Mouse (Mus musculus): ENCODE measurements around the gene Ltbp4. TPM values are rescaled to one million over a fixed set of nuclear protein-coding genes. Genes with fewer than 3 reads are reported as not detected.

Gene Ltbp4
- polyA plus RNA-seq, 1 experiment from 2014 or later, result 4.6 TPM

DNA sequence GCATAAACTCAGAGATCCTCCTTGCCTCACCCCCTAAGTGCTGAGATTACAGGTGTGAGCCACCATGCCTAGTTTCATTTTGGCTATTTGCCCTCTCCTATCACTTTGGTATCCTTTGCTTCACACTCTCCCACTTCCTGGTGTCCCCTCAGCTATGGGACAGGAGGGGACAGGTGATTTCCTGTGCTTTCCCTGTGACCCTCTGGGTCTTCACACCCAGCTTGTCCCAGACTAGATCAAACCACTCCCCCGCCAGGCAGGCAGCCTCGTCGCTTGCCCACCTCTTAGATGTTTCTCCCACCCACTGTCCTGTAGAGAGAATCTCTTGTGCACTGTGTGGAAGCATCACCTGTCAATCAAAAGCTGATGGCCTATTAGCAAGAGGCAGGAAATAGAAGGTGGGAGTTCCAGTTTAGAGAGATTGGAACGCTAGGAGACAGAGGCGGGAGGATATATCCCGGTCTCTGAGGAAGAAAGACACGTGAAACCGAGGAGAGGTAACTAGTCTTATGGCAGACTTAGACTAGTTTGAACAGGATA, 26.4 kb downstream of the Ltbp4 start:
- no peak for ATAC-seq (ENCODE audit: insufficient read depth)
- Histone ChIP-seq H3K36me3 (replicated peaks) (no peaks in the 10 kb centered on the region), H3K4me1 (replicated peaks) (peaks cover 13% of the 10 kb centered on the region), H3K9me3 (replicated peaks) (0 out of 2 replicates have a peak, but pooled peaks cover 3% of the 10 kb centered on the region), H3K27me3 (peaks cover 41% of the 10 kb centered on the region), H3K9ac (no peak overlapping the region), H3K4me3 (replicated peaks) (no peak overlapping the region), H3K27ac (replicated peaks) (no peak overlapping the region), H3K4me2 (no peak overlapping the region)
- WGBS (ENCODE audit: insufficient replicate concordance), result 35% methylated on average over 8 of the region's 8 CpGs

GRCm38 (mm10) chr7:27310306-27310705, 27.2 kb downstream of the Ltbp4 start:
- Histone ChIP-seq H3K4me1 (replicated peaks) (peaks cover 13% of the 10 kb centered on the region), H3K4me2 (peak overlapping the region; percentile 15; the same call in 1 of the 2 replicates), H3K9me3 (replicated peaks) (0 out of 2 replicates have a peak, but pooled peaks cover 3% of the 10 kb centered on the region), H3K36me3 (replicated peaks) (no peaks in the 10 kb centered on the region), H3K9ac (no peak overlapping the region), H3K4me3 (replicated peaks) (0 out of 2 replicates have a peak overlapping the region, but pooled peaks have one; percentile 4), H3K27me3 (peaks cover 41% of the 10 kb centered on the region), H3K27ac (replicated peaks) (no peak overlapping the region)
- 5% methylated on average over 17 of the region's 17 CpGs for WGBS (ENCODE audit: insufficient replicate concordance)
- ATAC-seq (ENCODE audit: insufficient read depth), result no peak

GRCm38 (mm10) chr7:27309832-27310231, 27.7 kb downstream of the Ltbp4 start:
- Histone ChIP-seq H3K4me3 (replicated peaks) (no peak overlapping the region), H3K4me1 (replicated peaks) (peaks cover 13% of the 10 kb centered on the region), H3K27ac (replicated peaks) (no peak overlapping the region), H3K36me3 (replicated peaks) (no peaks in the 10 kb centered on the region), H3K9ac (no peak overlapping the region), H3K4me2 (no peak overlapping the region), H3K27me3 (peaks cover 41% of the 10 kb centered on the region), H3K9me3 (replicated peaks) (0 out of 2 replicates have a peak, but pooled peaks cover 3% of the 10 kb centered on the region)
- 50% methylated on average over 3 of the region's 3 CpGs for WGBS (ENCODE audit: insufficient replicate concordance)
- no peak for ATAC-seq (ENCODE audit: insufficient read depth)

DNA sequence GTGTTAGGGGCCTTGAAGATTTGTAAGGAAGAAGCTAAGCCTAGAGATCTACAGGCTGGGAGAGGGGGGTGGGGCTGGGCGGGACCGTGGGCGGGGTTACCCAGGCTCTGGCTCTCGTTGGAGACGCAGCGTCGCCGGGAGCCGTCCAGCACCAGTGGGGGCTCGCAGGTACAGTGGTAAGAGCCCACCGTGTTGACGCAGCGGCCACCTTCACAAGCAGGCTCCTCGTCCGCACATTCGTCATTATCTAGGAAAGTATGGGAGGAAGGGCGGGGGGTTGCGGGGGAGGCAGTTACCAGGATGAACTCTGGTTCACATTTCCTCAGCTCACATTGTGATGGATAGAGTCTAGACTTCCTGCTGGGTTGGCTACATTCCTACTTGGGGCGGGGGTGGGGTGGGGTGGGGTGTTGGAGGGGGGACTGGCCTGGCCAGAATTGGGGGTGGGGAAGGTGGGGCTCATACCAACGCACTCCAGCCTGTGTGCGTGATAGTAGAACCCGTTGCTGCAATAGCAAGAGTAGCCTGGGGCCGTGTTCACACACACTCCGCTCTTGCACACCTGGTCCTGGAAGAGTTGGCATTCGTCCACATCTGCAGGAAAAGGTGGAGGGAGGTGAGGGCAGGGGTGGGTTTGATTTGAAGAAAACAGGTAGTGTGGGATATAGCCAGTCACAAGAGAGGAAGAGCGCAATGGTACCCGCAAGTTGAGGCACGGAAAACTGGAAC, 28.5 kb downstream of the Ltbp4 start:
- Histone ChIP-seq H3K27ac (replicated peaks) (no peak overlapping the region), H3K36me3 (replicated peaks) (no peaks in the 10 kb centered on the region), H3K27me3 (peaks cover 41% of the 10 kb centered on the region), H3K4me1 (replicated peaks) (peaks cover 13% of the 10 kb centered on the region), H3K4me3 (replicated peaks) (peak overlapping the region; percentile 23; the same call in 1 of the 2 replicates), H3K4me2 (peak overlapping the region; percentile 41), H3K9ac (no peak overlapping the region), H3K9me3 (replicated peaks) (no peaks in the 10 kb centered on the region)
- ATAC-seq (ENCODE audit: insufficient read depth), result no peak
- whole genome bisulfite sequencing (ENCODE audit: insufficient replicate concordance), result 9% methylated on average over 28 of the region's 28 CpGs

DNA sequence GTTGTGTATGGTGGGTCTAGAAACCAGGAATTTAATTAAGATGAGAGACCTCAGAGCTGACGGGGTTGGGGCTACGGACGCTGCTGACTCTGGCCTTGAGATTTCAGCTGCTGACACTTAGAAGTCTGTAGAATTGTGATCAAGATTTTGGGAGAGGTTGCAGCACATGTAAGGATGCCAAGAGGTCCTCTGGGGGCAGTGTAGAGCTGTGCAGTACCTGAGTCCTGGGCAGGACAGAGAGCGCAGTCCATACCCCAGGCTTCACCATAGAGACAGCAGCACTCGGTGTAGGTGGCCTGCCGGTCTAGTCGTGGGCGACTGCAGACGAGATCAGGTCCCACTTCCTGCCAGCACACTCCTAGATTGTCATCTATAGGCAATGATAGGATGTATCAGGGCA, 29.9 kb downstream of the Ltbp4 start:
- H3K36me3 ChIP-seq (replicated peaks), result no peaks in the 10 kb centered on the region
- H3K4me2 ChIP-seq, result no peak overlapping the region
- H3K27me3 ChIP-seq, result peaks cover 44% of the 10 kb centered on the region
- H3K4me1 ChIP-seq (replicated peaks), result peaks cover 13% of the 10 kb centered on the region
- no peak overlapping the region for H3K9ac ChIP-seq
- 52% methylated on average over 9 of the region's 9 CpGs for WGBS (ENCODE audit: insufficient replicate concordance)
- no peak overlapping the region for H3K27ac ChIP-seq (replicated peaks)
- ATAC-seq (ENCODE audit: insufficient read depth), result no peak
- no peaks in the 10 kb centered on the region for H3K9me3 ChIP-seq (replicated peaks)
- H3K4me3 ChIP-seq (replicated peaks), result no peak overlapping the region

DNA sequence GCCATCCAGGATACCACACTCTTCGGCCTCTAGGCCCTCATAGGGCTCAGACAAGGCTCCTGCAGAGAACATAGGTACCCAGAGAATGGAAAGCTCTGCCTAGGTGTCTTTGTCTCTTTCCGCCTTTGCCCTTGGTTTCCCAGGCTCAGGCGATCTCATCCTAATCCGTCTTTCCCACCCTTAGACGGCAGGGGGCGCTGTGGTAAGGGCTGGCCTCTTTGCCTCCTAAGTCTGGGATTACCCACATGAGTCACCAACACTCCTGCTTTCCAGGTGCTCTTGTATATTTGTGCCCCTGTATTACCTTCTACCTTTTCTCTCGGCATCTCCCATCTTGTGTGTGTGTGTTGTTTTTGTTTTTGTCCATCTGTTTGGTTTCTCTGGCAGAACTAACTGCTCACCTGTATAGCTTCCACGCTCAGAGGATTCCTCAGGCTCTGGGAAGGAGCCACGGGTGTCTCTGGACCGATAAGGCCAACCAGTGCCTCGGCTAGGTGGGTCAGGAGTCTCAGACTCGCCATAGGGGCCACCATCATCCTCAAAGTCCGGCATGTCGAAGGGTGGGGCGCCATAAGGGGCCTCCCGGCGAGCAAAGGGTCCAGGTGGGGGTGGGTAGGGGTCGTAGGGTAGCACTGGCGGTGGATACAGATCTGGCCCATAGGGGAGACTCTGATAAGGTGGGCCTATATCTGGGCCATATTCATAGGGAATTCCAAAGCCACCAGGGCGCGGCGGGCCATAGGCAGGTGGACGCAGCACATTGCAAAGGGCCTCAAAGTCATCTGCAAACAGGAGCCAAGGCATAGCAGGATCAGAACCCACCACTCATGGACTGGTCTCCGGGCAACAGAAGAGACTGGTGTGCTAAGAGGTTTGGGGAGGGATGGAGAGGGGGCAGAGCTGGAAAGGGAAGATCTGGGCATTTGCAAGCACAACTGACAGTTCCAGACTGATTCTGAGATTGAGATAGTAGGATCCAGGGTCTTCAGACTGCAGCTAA, 31.0 kb downstream of the Ltbp4 start:
- no peaks in the 10 kb centered on the region for H3K36me3 ChIP-seq (replicated peaks)
- H3K9ac ChIP-seq, result no peak overlapping the region
- WGBS (ENCODE audit: insufficient replicate concordance), result 56% methylated on average over 24 of the region's 24 CpGs
- no peak overlapping the region for H3K4me3 ChIP-seq (replicated peaks)
- H3K27ac ChIP-seq (replicated peaks), result no peak overlapping the region
- no peak overlapping the region for H3K4me2 ChIP-seq
- ATAC-seq (ENCODE audit: insufficient read depth), result no peak
- H3K27me3 ChIP-seq, result peaks cover 42% of the 10 kb centered on the region
- H3K4me1 ChIP-seq (replicated peaks), result peaks cover 13% of the 10 kb centered on the region
- H3K9me3 ChIP-seq (replicated peaks), result no peaks in the 10 kb centered on the region

DNA sequence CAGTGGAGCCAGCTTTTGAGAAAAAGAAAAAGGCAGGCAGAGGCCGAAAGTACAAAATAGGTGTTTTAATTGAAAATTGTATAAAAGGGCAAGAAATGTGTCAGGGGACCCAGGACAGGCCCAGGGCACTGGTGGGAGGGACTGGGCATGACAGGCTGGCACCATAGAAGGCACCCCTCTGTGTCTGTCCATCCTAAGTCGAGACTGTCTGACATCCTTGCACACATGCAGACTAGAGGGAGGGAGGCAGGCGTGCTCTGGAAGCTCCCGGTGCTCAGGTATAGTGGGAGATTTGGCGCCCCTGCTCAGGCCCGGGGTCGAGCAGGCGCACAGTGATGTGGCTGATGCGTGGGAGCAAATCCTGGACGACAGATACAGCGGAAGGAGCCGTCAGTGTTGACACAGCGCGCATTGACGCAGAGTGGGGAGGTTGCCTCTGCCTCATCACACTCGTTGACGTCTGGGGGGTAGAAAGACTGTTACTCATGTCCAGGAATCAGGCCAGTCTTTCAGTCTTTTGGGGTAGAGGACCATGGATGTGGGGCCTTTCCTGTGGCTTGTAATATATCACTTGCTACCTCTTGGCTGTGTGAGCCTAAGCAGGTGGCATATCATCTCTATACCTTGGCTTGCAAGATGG, 32.3 kb downstream of the Ltbp4 start:
- 68% methylated on average over 17 of the region's 17 CpGs for WGBS (ENCODE audit: insufficient replicate concordance)
- Histone ChIP-seq H3K27ac (replicated peaks) (no peak overlapping the region), H3K4me1 (replicated peaks) (peaks cover 9% of the 10 kb centered on the region), H3K9me3 (replicated peaks) (no peaks in the 10 kb centered on the region), H3K4me3 (replicated peaks) (no peak overlapping the region), H3K9ac (no peak overlapping the region), H3K4me2 (no peak overlapping the region), H3K36me3 (replicated peaks) (no peaks in the 10 kb centered on the region), H3K27me3 (peaks cover 37% of the 10 kb centered on the region)
- ATAC-seq (ENCODE audit: insufficient read depth), result no peak

- H3K27ac ChIP-seq (replicated peaks), result no peak overlapping the region
- no peak for ATAC-seq (ENCODE audit: insufficient read depth)
- no peak overlapping the region for H3K4me2 ChIP-seq
- H3K4me3 ChIP-seq (replicated peaks), result no peak overlapping the region
- H3K36me3 ChIP-seq (replicated peaks), result no peaks in the 10 kb centered on the region
- WGBS (ENCODE audit: insufficient replicate concordance), result 7% methylated on average over 11 of the region's 11 CpGs
- no peaks in the 10 kb centered on the region for H3K4me1 ChIP-seq (replicated peaks)
- no peaks in the 10 kb centered on the region for H3K9me3 ChIP-seq (replicated peaks)
- no peak overlapping the region for H3K9ac ChIP-seq
- H3K27me3 ChIP-seq, result peaks cover 12% of the 10 kb centered on the region
Measured at GRCm38 (mm10) chr7:27302172-27302571, 35.3 kb downstream of the Ltbp4 start.

GRCm38 (mm10) chr7:27300801-27301200, 36.7 kb downstream of the Ltbp4 start:
- no peak overlapping the region for H3K9ac ChIP-seq
- 62% methylated on average over 5 of the region's 5 CpGs for WGBS (ENCODE audit: insufficient replicate concordance)
- no peaks in the 10 kb centered on the region for H3K4me1 ChIP-seq (replicated peaks)
- H3K4me2 ChIP-seq, result no peak overlapping the region
- no peak for ATAC-seq (ENCODE audit: insufficient read depth)
- no peak overlapping the region for H3K4me3 ChIP-seq (replicated peaks)
- H3K9me3 ChIP-seq (replicated peaks), result no peaks in the 10 kb centered on the region
- H3K27ac ChIP-seq (replicated peaks), result no peak overlapping the region
- H3K36me3 ChIP-seq (replicated peaks), result no peaks in the 10 kb centered on the region
- peaks cover 12% of the 10 kb centered on the region for H3K27me3 ChIP-seq

DNA sequence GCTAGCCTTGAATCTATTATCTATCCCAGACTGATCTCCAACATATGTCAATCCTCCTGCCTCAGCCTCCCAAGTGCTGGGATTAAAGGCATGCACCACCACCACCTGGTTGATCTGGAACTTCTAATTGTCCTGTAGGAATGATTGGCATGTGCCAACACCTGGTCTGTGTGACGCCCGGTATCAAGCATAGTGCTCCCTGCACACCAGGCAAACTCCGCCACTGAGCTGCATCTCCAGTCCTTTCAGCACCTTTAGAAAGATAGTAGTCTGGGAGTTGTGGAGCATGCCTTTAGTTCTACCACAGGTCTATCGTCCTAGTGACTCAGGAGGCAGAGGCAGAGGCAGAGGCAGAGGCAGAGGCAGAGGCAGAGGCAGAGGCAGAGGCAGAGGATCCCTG, 37.1 kb downstream of the Ltbp4 start:
- H3K36me3 ChIP-seq (replicated peaks), result no peaks in the 10 kb centered on the region

More for the DNA sequence above, 37.1 kb downstream of the Ltbp4 start:
- H3K9ac ChIP-seq, result no peak overlapping the region
- no peaks in the 10 kb centered on the region for H3K9me3 ChIP-seq (replicated peaks)
- ATAC-seq (ENCODE audit: insufficient read depth), result no peak
- H3K4me3 ChIP-seq (replicated peaks), result no peak overlapping the region
- no peaks in the 10 kb centered on the region for H3K4me1 ChIP-seq (replicated peaks)
- no peak overlapping the region for H3K4me2 ChIP-seq
- peaks cover 12% of the 10 kb centered on the region for H3K27me3 ChIP-seq
- H3K27ac ChIP-seq (replicated peaks), result no peak overlapping the region
- WGBS (ENCODE audit: insufficient replicate concordance), result 58% methylated on average over 4 of the region's 4 CpGs

Measured in liver, embryonic 15.5 days (tissue).